Mouse (Mus musculus): Measurements from ENCODE around the gene Uggt1. TPM values are rescaled to one million over a fixed set of nuclear protein-coding genes. Genes with fewer than 3 reads are reported as not detected.

The Uggt1 gene
- polyA plus RNA-seq, 2 experiments: 5.8 to 25.5 TPM

DNA sequence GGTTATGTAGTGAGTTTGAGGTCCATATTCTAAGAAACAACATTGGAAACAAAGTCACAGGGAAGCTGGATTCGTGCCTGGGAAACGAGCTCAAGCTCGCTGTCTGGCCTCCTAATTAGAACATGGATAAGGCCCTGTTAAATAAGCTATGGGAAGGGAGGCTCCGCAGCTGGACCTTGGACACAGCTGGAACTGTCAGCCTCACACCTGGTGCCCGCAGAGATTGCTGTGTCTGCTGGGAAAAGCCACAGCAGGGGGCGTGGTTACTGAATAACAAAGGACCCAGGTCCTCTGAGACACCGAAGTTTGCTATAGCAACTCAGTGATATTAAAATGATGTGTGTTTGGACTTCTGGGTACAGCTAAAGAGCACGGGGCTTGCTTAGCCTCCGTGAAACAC is 6.9 kb upstream of the Uggt1 start:
- peaks cover 3% of the 10 kb centered on the region; the same call in 1 of the 2 replicates for H3K27me3 ChIP-seq (ENCODE audit: control insufficient read depth, insufficient read depth, low read length)
- H3K27ac ChIP-seq: no peak overlapping the region
- H3K4me3 ChIP-seq (ENCODE audit: insufficient read depth in 1 of 2, low read depth in 2 of 2, low read length in 2 of 2): no peak overlapping the region
- TF ChIP-seq CTCF (IDR thresholded peaks at IDR 0.05; ENCODE audit: low read depth) (no peak), EP300 (IDR thresholded peaks at IDR 0.05; ENCODE audit: low read depth) (no peak)
- H3K4me2 ChIP-seq (ENCODE audit: low read depth): no peak overlapping the region
- DNase-seq (ENCODE audit: low read depth in 3 of 3, low spot score in 3 of 3) (no peak), ATAC-seq (ENCODE audit: insufficient read depth) (no peak)
- H3K36me3 ChIP-seq (replicated peaks; ENCODE audit: control insufficient read depth, insufficient read depth, low read depth): no peaks in the 10 kb centered on the region
- no peaks in the 10 kb centered on the region for H3K4me1 ChIP-seq (replicated peaks; ENCODE audit: control insufficient read depth in 2 of 2, insufficient read depth in 2 of 2, low read length in 1 of 2)
- H3K9ac ChIP-seq (replicated peaks): no peak overlapping the region
- WGBS (ENCODE audit: insufficient replicate concordance): 34% methylated on average over 9 of the region's 9 CpGs
- no peaks in the 10 kb centered on the region for H3K9me3 ChIP-seq (ENCODE audit: control insufficient read depth, low read length)

- Histone ChIP-seq H3K27ac (no peak overlapping the region), H3K9me3 (ENCODE audit: control insufficient read depth, low read length) (no peaks in the 10 kb centered on the region), H3K36me3 (replicated peaks; ENCODE audit: control insufficient read depth, insufficient read depth, low read depth) (no peaks in the 10 kb centered on the region), H3K27me3 (ENCODE audit: control insufficient read depth, insufficient read depth, low read length) (no peaks in the 10 kb centered on the region), H3K4me3 (ENCODE audit: insufficient read depth in 1 of 2, low read depth in 2 of 2, low read length in 2 of 2) (no peak overlapping the region), H3K4me1 (replicated peaks; ENCODE audit: control insufficient read depth in 2 of 2, insufficient read depth in 2 of 2, low read length in 1 of 2) (peaks cover 5 to 11% of the 10 kb centered on the region in 2 experiments), H3K9ac (replicated peaks) (no peak overlapping the region), H3K4me2 (ENCODE audit: low read depth) (no peak overlapping the region)
- DNase-seq (ENCODE audit: low read depth in 3 of 3, low spot score in 3 of 3) (no peak), ATAC-seq (ENCODE audit: insufficient read depth) (no peak)
- 55% methylated on average over 6 of the region's 6 CpGs for WGBS (ENCODE audit: insufficient replicate concordance)
- TF ChIP-seq EP300 (IDR thresholded peaks at IDR 0.05; ENCODE audit: low read depth) (no peak), CTCF (IDR thresholded peaks at IDR 0.05; ENCODE audit: low read depth) (no peak)
Measured at GRCm38 (mm10) chr1:36246688-36247087, 2.2 kb upstream of the Uggt1 start.

GRCm38 (mm10) chr1:36244828-36245215 is 302 bp upstream of the Uggt1 start:
- H3K27me3 ChIP-seq (ENCODE audit: control insufficient read depth, insufficient read depth, low read length): no peaks in the 10 kb centered on the region
- H3K4me2 ChIP-seq (ENCODE audit: low read depth): peak overlapping the region; percentile 94
- H3K9me3 ChIP-seq (ENCODE audit: control insufficient read depth, low read length): no peaks in the 10 kb centered on the region
- no peaks in the 10 kb centered on the region for H3K36me3 ChIP-seq (replicated peaks; ENCODE audit: control insufficient read depth, insufficient read depth, low read depth)
- 73% methylated on average over 4 of the region's 4 CpGs for WGBS (ENCODE audit: insufficient replicate concordance)
- no peak overlapping the region for H3K27ac ChIP-seq
- H3K4me1 ChIP-seq (replicated peaks; ENCODE audit: control insufficient read depth in 2 of 2, insufficient read depth in 2 of 2, low read length in 1 of 2): peaks cover 5 to 11% of the 10 kb centered on the region in 2 experiments
- TF ChIP-seq EP300 (IDR thresholded peaks at IDR 0.05; ENCODE audit: low read depth) (no peak), CTCF (IDR thresholded peaks at IDR 0.05; ENCODE audit: low read depth) (no peak)
- no peak overlapping the region for H3K4me3 ChIP-seq (ENCODE audit: insufficient read depth in 1 of 2, low read depth in 2 of 2, low read length in 2 of 2)
- ATAC-seq (ENCODE audit: insufficient read depth) (no peak), DNase-seq (ENCODE audit: low read depth in 3 of 3, low spot score in 3 of 3) (no peak)
- no peak overlapping the region for H3K9ac ChIP-seq (replicated peaks)

DNA sequence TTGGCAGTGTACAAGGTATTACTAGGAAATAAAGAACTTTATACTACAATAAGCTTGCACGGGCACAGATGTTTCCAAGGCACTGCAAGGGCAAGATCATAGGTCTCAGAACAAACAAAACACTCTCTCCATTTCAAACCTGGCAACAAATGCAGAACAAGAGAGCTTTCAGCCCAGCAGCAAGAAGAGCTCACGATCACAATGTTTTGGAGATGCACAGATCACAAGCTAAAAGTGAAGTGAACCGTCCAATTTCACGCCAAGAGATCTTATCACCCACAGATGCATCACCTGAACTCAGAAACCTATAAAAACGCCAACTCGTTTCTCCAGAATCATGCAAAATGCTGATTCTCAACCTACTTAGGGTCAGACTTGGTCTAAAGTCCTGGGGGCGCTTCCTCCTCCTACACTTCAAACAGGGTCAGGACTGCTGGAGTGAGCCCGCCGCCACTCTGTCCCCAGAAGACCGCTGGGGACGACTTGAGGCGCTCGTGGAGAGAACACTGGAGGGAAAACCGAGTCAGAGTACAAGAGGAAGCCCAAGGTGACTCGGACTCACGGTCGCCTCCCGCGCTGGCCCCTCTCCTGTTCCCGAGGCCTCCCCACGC is 968 bp downstream of the Uggt1 start:
- WGBS (ENCODE audit: insufficient replicate concordance): 2% methylated on average over 21 of the region's 21 CpGs
- Histone ChIP-seq H3K4me3 (ENCODE audit: insufficient read depth in 1 of 2, low read depth in 2 of 2, low read length in 2 of 2) (peak overlapping the region; percentile 88 to 97), H3K36me3 (replicated peaks; ENCODE audit: control insufficient read depth, insufficient read depth, low read depth) (no peaks in the 10 kb centered on the region), H3K4me1 (replicated peaks; ENCODE audit: control insufficient read depth in 2 of 2, insufficient read depth in 2 of 2, low read length in 1 of 2) (peaks cover 5 to 11% of the 10 kb centered on the region in 2 experiments), H3K4me2 (ENCODE audit: low read depth) (peak overlapping the region; percentile 94), H3K9ac (replicated peaks) (peak overlapping the region; percentile 94), H3K9me3 (ENCODE audit: control insufficient read depth, low read length) (no peaks in the 10 kb centered on the region), H3K27ac (peak overlapping the region; percentile 86), H3K27me3 (ENCODE audit: control insufficient read depth, insufficient read depth, low read length) (no peaks in the 10 kb centered on the region)
- ATAC-seq (ENCODE audit: insufficient read depth): peak; percentile 49; the same call in 1 of the 2 replicates
- TF ChIP-seq CTCF (IDR thresholded peaks at IDR 0.05; ENCODE audit: low read depth) (0 out of 2 replicates have a peak, but pooled peaks have one; percentile 6), EP300 (IDR thresholded peaks at IDR 0.05; ENCODE audit: low read depth) (no peak)
- DNase-seq (ENCODE audit: low read depth in 3 of 3, low spot score in 3 of 3): no peak

DNA sequence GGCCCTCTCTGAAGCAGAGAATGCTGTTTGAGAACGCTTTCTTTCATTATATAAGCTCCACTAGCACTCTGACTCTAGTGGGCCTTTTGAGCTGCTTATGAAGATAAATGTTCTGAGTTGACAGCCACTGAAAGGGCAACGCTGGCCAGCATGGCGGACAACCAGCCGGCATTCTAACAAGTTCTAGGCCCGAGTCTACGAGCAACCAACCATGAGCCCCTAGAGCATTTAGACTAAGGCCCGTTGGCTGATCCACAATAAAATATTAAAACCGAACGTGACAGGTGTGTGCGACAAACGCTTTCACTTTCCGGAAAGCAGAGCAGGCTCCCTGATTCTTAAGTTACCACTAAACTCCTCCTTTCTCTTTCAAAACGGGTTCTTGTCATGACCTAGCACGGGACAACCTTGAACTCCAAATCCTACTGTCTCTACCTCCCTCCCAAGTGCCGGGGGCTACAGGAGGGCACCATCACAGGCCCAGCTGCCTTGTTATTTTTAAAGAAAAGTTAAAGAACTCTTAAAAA is 2.6 kb downstream of the Uggt1 start:
- no peak overlapping the region for H3K27ac ChIP-seq

More for the DNA sequence above, 2.6 kb downstream of the Uggt1 start:
- Histone ChIP-seq H3K9ac (replicated peaks) (no peak overlapping the region), H3K36me3 (replicated peaks; ENCODE audit: control insufficient read depth, insufficient read depth, low read depth) (no peaks in the 10 kb centered on the region), H3K4me2 (ENCODE audit: low read depth) (peak overlapping the region; percentile 94; the same call in 1 of the 2 replicates), H3K4me3 (ENCODE audit: insufficient read depth in 1 of 2, low read depth in 2 of 2, low read length in 2 of 2) (no peak overlapping the region), H3K4me1 (replicated peaks; ENCODE audit: control insufficient read depth in 2 of 2, insufficient read depth in 2 of 2, low read length in 1 of 2) (peaks cover 5 to 11% of the 10 kb centered on the region in 2 experiments), H3K27me3 (ENCODE audit: control insufficient read depth, insufficient read depth, low read length) (no peaks in the 10 kb centered on the region), H3K9me3 (ENCODE audit: control insufficient read depth, low read length) (no peaks in the 10 kb centered on the region)
- 85% methylated on average over 15 of the region's 15 CpGs for WGBS (ENCODE audit: insufficient replicate concordance)
- no peak for TF ChIP-seq CTCF (IDR thresholded peaks at IDR 0.05; ENCODE audit: low read depth)
- no peak for TF ChIP-seq EP300 (IDR thresholded peaks at IDR 0.05; ENCODE audit: low read depth)
- ATAC-seq (ENCODE audit: insufficient read depth): no peak
- no peak for DNase-seq (ENCODE audit: low read depth in 3 of 3, low spot score in 3 of 3)

Data from liver, embryonic 14.5 days (tissue).